Mouse (Mus musculus): Measurements from ENCODE around the gene Gli3. TPM values are rescaled to one million over a fixed set of nuclear protein-coding genes. Genes with fewer than 3 reads are reported as not detected.

Gene Gli3
- polyA plus RNA-seq, 1 experiment from 2014 or later = 13.6 TPM

GRCm38 (mm10) chr13:15474393-15474792 is 11.4 kb downstream of the Gli3 start:
- WGBS = 37% methylated on average over 2 of the region's 2 CpGs
- Histone ChIP-seq H3K9me3 (ENCODE audit: control insufficient read depth, low read length) (no peaks in the 10 kb centered on the region), H3K36me3 (ENCODE audit: control insufficient read depth, insufficient read depth, low read length) (0 out of 2 replicates have a peak, but pooled peaks cover under 1% of the 10 kb centered on the region), H3K9ac (ENCODE audit: low read length) (no peak overlapping the region), H3K4me2 (ENCODE audit: low read depth, low read length) (no peak overlapping the region), H3K4me3 (ENCODE audit: low read length) (no peak overlapping the region), H3K27me3 (ENCODE audit: control insufficient read depth, insufficient read depth, low read depth, low read length) (no peaks in the 10 kb centered on the region), H3K27ac (ENCODE audit: low read length) (no peak overlapping the region), H3K4me1 (replicated peaks; ENCODE audit: control insufficient read depth, insufficient read depth, low read length) (peaks cover 17% of the 10 kb centered on the region)
- no peak for ATAC-seq (ENCODE audit: low read depth)

DNA sequence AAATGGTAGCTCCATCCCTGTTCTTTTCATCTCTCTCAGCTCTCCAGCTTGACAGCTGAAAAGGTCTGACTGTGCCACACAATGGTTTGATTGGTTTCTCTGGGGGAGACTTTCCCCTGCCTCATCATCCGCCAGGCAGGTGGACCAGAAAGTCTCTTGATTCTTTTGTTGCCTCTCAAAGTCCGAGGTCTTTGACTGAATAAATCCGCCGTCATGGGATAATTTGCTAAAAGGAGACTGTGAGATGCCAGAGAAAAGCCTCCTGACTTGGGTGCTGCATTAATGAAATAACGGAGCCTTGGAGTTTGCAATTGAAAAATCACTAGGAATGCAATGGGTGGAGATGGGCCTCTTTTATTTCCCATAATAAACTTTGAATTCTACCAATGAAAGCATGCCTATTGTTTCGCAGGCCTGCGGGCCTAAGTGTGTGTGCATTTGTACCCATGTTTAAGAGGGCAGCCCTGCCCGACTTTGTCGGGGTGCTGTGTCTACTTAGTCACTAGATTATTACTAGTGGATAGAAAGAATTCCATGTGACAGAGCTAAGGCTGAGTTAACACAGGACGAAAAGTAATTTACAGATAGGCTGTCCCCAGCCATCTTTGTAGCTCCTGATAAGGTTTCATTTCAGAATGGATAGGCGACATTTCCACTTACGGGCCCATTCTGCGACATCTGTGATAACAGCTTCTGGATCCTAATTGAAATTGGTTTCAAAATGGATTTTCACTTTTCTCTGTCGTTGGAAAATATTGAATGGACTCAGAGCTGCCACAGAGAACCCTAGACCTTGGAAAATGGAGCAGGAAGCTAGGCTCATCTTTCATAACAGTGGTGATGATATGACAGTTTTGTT is 23.2 kb downstream of the Gli3 start:
- Histone ChIP-seq H3K4me3 (ENCODE audit: low read length) (no peak overlapping the region), H3K9ac (ENCODE audit: low read length) (no peak overlapping the region), H3K27me3 (ENCODE audit: control insufficient read depth, insufficient read depth, low read depth, low read length) (no peaks in the 10 kb centered on the region), H3K9me3 (ENCODE audit: control insufficient read depth, low read length) (no peaks in the 10 kb centered on the region), H3K27ac (ENCODE audit: low read length) (no peak overlapping the region), H3K36me3 (ENCODE audit: control insufficient read depth, insufficient read depth, low read length) (no peaks in the 10 kb centered on the region), H3K4me2 (ENCODE audit: low read depth, low read length) (no peak overlapping the region), H3K4me1 (replicated peaks; ENCODE audit: control insufficient read depth, insufficient read depth, low read length) (no peaks in the 10 kb centered on the region)
- WGBS = 75% methylated on average over 14 of the region's 14 CpGs
- ATAC-seq (ENCODE audit: low read depth) = no peak

- H3K4me3 ChIP-seq (ENCODE audit: low read length) = no peak overlapping the region
- no peaks in the 10 kb centered on the region for H3K9me3 ChIP-seq (ENCODE audit: control insufficient read depth, low read length)
- no peak overlapping the region for H3K4me2 ChIP-seq (ENCODE audit: low read depth, low read length)
- no peaks in the 10 kb centered on the region for H3K27me3 ChIP-seq (ENCODE audit: control insufficient read depth, insufficient read depth, low read depth, low read length)
- ATAC-seq (ENCODE audit: low read depth) = no peak
- H3K9ac ChIP-seq (ENCODE audit: low read length) = no peak overlapping the region
- H3K36me3 ChIP-seq (ENCODE audit: control insufficient read depth, insufficient read depth, low read length) = no peaks in the 10 kb centered on the region
- no peaks in the 10 kb centered on the region for H3K4me1 ChIP-seq (replicated peaks; ENCODE audit: control insufficient read depth, insufficient read depth, low read length)
- H3K27ac ChIP-seq (ENCODE audit: low read length) = no peak overlapping the region
- WGBS = 31% methylated on average over 7 of the region's 7 CpGs
Measured at GRCm38 (mm10) chr13:15487334-15487733, 24.3 kb downstream of the Gli3 start.

DNA sequence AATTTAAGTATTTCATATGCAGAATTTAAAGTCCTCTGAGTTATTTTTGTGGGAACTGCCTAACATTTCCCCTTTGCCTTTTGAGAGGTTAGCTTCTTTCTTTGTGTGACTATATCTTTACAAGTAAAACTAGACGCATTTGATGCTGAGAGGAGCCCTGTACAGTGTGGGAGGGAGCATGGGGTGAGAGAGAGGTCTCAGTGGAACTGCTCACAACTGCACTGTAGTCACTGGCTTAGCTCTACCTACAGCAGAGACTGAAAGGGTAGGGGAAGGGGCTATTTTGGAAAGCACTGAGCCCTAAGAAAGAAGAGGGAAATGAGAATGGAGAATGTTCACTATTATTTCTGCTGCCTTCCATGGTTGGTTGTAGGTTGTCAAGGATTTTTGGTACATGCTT is 25.0 kb downstream of the Gli3 start:
- no peaks in the 10 kb centered on the region for H3K4me1 ChIP-seq (replicated peaks; ENCODE audit: control insufficient read depth, insufficient read depth, low read length)
- H3K36me3 ChIP-seq (ENCODE audit: control insufficient read depth, insufficient read depth, low read length) = no peaks in the 10 kb centered on the region
- no peak overlapping the region for H3K9ac ChIP-seq (ENCODE audit: low read length)
- H3K4me2 ChIP-seq (ENCODE audit: low read depth, low read length) = no peak overlapping the region
- no peak overlapping the region for H3K4me3 ChIP-seq (ENCODE audit: low read length)
- no peaks in the 10 kb centered on the region for H3K9me3 ChIP-seq (ENCODE audit: control insufficient read depth, low read length)
- 58% methylated on average over 1 of the region's 1 CpGs for WGBS
- ATAC-seq (ENCODE audit: low read depth) = no peak
- H3K27me3 ChIP-seq (ENCODE audit: control insufficient read depth, insufficient read depth, low read depth, low read length) = no peaks in the 10 kb centered on the region
- H3K27ac ChIP-seq (ENCODE audit: low read length) = no peak overlapping the region

GRCm38 (mm10) chr13:15495820-15496219 is 32.8 kb downstream of the Gli3 start:
- WGBS = 87% methylated on average over 4 of the region's 4 CpGs
- no peaks in the 10 kb centered on the region for H3K36me3 ChIP-seq (ENCODE audit: control insufficient read depth, insufficient read depth, low read length)
- H3K27ac ChIP-seq (ENCODE audit: low read length) = no peak overlapping the region
- H3K27me3 ChIP-seq (ENCODE audit: control insufficient read depth, insufficient read depth, low read depth, low read length) = no peaks in the 10 kb centered on the region
- no peak for ATAC-seq (ENCODE audit: low read depth)
- H3K4me3 ChIP-seq (ENCODE audit: low read length) = no peak overlapping the region
- no peaks in the 10 kb centered on the region for H3K9me3 ChIP-seq (ENCODE audit: control insufficient read depth, low read length)
- no peak overlapping the region for H3K4me2 ChIP-seq (ENCODE audit: low read depth, low read length)
- no peaks in the 10 kb centered on the region for H3K4me1 ChIP-seq (replicated peaks; ENCODE audit: control insufficient read depth, insufficient read depth, low read length)
- no peak overlapping the region for H3K9ac ChIP-seq (ENCODE audit: low read length)

- Histone ChIP-seq H3K4me3 (ENCODE audit: low read length) (no peak overlapping the region), H3K27ac (ENCODE audit: low read length) (no peak overlapping the region), H3K4me1 (replicated peaks; ENCODE audit: control insufficient read depth, insufficient read depth, low read length) (no peaks in the 10 kb centered on the region), H3K4me2 (ENCODE audit: low read depth, low read length) (no peak overlapping the region), H3K36me3 (ENCODE audit: control insufficient read depth, insufficient read depth, low read length) (no peaks in the 10 kb centered on the region), H3K9me3 (ENCODE audit: control insufficient read depth, low read length) (no peaks in the 10 kb centered on the region), H3K9ac (ENCODE audit: low read length) (no peak overlapping the region), H3K27me3 (ENCODE audit: control insufficient read depth, insufficient read depth, low read depth, low read length) (no peaks in the 10 kb centered on the region)
- 53% methylated on average over 4 of the region's 4 CpGs for WGBS
- no peak for ATAC-seq (ENCODE audit: low read depth)
Measured at GRCm38 (mm10) chr13:15498338-15498737, 35.3 kb downstream of the Gli3 start.

DNA sequence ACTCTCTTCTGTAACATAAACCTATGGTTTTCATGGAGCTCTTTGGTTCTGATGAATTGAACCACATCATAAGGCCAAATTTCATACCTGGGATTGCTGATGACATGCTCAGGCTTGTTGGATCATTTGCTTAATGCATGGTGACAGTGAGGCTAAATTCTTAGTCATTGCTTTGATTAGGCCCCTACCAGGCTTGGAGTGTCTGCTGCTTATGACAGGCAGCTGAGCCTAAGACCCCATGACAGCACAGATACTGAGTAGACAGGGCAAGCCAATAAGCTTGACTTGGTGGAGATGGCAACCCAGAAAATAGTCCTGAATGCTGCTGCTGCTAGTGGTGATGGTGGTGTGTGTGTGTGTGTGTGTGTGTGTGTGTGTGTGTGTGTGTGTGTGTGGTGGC is 47.9 kb downstream of the Gli3 start:
- Histone ChIP-seq H3K4me3 (ENCODE audit: low read length) (no peak overlapping the region), H3K9me3 (ENCODE audit: control insufficient read depth, low read length) (no peaks in the 10 kb centered on the region)

DNA sequence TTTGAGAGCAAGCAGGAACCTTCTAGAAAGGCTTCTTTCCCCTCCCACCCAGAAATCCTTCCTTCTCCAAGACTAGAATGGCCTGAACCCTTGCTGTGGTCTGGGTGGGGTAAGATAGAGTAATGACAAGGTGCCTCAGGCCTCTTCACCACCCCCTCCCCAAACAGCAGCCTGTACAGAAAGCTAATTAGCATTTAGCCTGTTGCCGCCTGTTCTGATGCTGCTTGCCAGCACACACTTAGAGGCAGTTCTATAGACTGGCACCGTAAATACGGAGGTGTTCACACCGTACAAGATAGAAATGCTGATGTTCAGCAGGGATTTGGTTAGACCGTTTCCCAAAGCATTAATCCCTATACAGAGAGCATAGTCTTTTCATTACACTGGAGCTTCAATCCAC is 50.1 kb downstream of the Gli3 start:
- WGBS = 90% methylated on average over 5 of the region's 5 CpGs
- Histone ChIP-seq H3K9ac (ENCODE audit: low read length) (no peak overlapping the region), H3K4me1 (replicated peaks; ENCODE audit: control insufficient read depth, insufficient read depth, low read length) (peaks cover 6% of the 10 kb centered on the region), H3K4me3 (ENCODE audit: low read length) (no peak overlapping the region), H3K4me2 (ENCODE audit: low read depth, low read length) (no peak overlapping the region), H3K9me3 (ENCODE audit: control insufficient read depth, low read length) (no peaks in the 10 kb centered on the region), H3K36me3 (ENCODE audit: control insufficient read depth, insufficient read depth, low read length) (no peaks in the 10 kb centered on the region), H3K27ac (ENCODE audit: low read length) (no peak overlapping the region), H3K27me3 (ENCODE audit: control insufficient read depth, insufficient read depth, low read depth, low read length) (no peaks in the 10 kb centered on the region)
- ATAC-seq (ENCODE audit: low read depth) = no peak

More for the DNA sequence above, 47.9 kb downstream of the Gli3 start:
- Histone ChIP-seq H3K27me3 (ENCODE audit: control insufficient read depth, insufficient read depth, low read depth, low read length) (no peaks in the 10 kb centered on the region), H3K4me2 (ENCODE audit: low read depth, low read length) (no peak overlapping the region), H3K9ac (ENCODE audit: low read length) (no peak overlapping the region), H3K36me3 (ENCODE audit: control insufficient read depth, insufficient read depth, low read length) (no peaks in the 10 kb centered on the region), H3K27ac (ENCODE audit: low read length) (no peak overlapping the region), H3K4me1 (replicated peaks; ENCODE audit: control insufficient read depth, insufficient read depth, low read length) (peaks cover 3% of the 10 kb centered on the region)
- no peak for ATAC-seq (ENCODE audit: low read depth)

GRCm38 (mm10) chr13:15514082-15514481 is 51.0 kb downstream of the Gli3 start:
- ATAC-seq (ENCODE audit: low read depth) = peak; percentile 20; the same call in 1 of the 2 replicates
- WGBS = 56% methylated on average over 8 of the region's 8 CpGs
- no peak overlapping the region for H3K27ac ChIP-seq (ENCODE audit: low read length)
- no peak overlapping the region for H3K4me2 ChIP-seq (ENCODE audit: low read depth, low read length)
- H3K4me3 ChIP-seq (ENCODE audit: low read length) = no peak overlapping the region
- peaks cover 8% of the 10 kb centered on the region for H3K4me1 ChIP-seq (replicated peaks; ENCODE audit: control insufficient read depth, insufficient read depth, low read length)
- H3K9ac ChIP-seq (ENCODE audit: low read length) = no peak overlapping the region
- no peaks in the 10 kb centered on the region for H3K9me3 ChIP-seq (ENCODE audit: control insufficient read depth, low read length)
- H3K36me3 ChIP-seq (ENCODE audit: control insufficient read depth, insufficient read depth, low read length) = no peaks in the 10 kb centered on the region
- no peaks in the 10 kb centered on the region for H3K27me3 ChIP-seq (ENCODE audit: control insufficient read depth, insufficient read depth, low read depth, low read length)
